Mouse (Mus musculus): ENCODE measurements around the gene Hif3a. TPM values are rescaled to one million over a fixed set of nuclear protein-coding genes. Genes with fewer than 3 reads are reported as not detected.

The Hif3a gene
- polyA plus RNA-seq, 1 experiment from 2014 or later, result 4.9 TPM

DNA sequence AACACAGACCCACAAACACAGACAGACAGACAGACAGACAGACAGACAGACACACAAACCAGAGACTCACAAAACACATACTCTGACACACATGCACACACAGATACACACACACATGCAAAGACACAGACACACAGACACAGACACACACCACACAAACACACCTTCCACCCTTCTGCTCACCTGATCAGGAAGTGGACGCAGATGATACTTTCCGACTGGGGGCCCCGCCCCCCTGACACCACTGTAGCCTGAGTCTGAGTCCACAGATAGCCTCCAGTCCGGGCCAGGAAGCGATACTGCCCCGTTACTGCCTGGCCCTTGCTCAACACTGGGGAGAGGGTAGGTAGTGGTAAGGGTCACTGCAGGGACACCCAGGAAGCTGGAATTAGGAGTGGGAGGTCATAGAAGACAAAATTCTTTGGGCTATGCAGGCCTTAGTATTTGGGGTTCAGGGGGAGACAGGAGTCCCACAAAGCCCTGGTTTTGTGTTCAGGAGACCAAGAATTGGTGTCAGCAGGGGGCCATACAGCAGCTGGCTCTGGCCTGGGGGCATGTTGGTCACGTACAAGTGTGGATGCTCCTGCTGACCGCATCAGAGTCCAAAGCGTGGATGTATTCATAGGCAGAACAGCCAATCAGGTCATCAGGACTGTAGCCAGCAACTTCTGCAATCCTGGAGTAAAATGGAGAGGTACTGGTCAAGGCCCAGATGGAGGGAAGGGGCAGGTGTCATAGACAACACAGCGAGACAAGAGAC lies 13.6 kb downstream of the Hif3a start:
- no peak overlapping the region for H3K4me2 ChIP-seq (replicated peaks)
- no peak overlapping the region for H3K9ac ChIP-seq
- WGBS, result 86% methylated on average over 10 of the region's 10 CpGs
- ATAC-seq (ENCODE audit: low FRiP score), result no peak
- H3K36me3 ChIP-seq (replicated peaks; ENCODE audit: control insufficient read depth, insufficient read depth), result no peaks in the 10 kb centered on the region
- no peaks in the 10 kb centered on the region for H3K4me1 ChIP-seq (replicated peaks; ENCODE audit: control insufficient read depth, insufficient read depth, low read length)
- H3K27me3 ChIP-seq (ENCODE audit: control insufficient read depth, insufficient read depth, low read length), result no peaks in the 10 kb centered on the region
- no peak overlapping the region for H3K4me3 ChIP-seq (replicated peaks; ENCODE audit: low read length)
- no peaks in the 10 kb centered on the region for H3K9me3 ChIP-seq (ENCODE audit: control insufficient read depth, low read length)
- H3K27ac ChIP-seq, result no peak overlapping the region
- DNase-seq (ENCODE audit: low spot score), result no peak

DNA sequence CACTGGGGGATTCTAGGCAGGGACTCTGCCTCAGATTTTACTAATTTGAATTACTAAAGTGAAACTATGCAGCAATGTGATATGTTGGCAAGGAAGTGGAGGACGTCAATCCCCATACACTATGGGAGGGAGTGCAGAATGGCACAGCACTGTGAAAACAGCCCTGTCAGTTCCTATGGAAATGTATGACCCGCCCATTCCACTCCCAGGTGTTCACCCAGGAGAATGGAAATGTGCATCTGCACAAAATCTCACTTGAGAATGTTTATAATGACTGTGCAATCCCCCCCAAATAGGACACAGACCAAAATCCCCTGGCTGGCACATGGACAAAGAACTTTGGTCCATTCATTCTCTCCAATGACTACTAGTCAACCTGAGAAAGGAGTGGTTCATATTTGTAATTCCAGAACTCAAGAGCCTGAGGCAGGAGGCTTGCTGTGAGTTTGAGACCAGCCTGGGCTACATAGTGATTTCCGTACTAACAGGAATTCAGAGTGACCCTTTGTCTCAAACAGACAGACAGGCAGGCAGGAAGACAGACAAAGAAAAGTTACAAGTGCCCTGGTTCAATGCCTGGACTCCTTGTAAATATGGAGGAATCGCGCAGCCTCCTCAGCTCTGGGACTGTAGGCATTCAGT lies 15.1 kb downstream of the Hif3a start:
- DNase-seq (ENCODE audit: low spot score), result no peak
- no peaks in the 10 kb centered on the region for H3K4me1 ChIP-seq (replicated peaks; ENCODE audit: control insufficient read depth, insufficient read depth, low read length)
- H3K9ac ChIP-seq, result no peak overlapping the region
- H3K4me3 ChIP-seq (replicated peaks; ENCODE audit: low read length), result no peak overlapping the region
- no peak overlapping the region for H3K4me2 ChIP-seq (replicated peaks)
- H3K27ac ChIP-seq, result no peak overlapping the region
- H3K27me3 ChIP-seq (ENCODE audit: control insufficient read depth, insufficient read depth, low read length), result no peaks in the 10 kb centered on the region
- H3K36me3 ChIP-seq (replicated peaks; ENCODE audit: control insufficient read depth, insufficient read depth), result no peaks in the 10 kb centered on the region
- 83% methylated on average over 5 of the region's 5 CpGs for WGBS
- no peaks in the 10 kb centered on the region for H3K9me3 ChIP-seq (ENCODE audit: control insufficient read depth, low read length)
- ATAC-seq (ENCODE audit: low FRiP score), result no peak

DNA sequence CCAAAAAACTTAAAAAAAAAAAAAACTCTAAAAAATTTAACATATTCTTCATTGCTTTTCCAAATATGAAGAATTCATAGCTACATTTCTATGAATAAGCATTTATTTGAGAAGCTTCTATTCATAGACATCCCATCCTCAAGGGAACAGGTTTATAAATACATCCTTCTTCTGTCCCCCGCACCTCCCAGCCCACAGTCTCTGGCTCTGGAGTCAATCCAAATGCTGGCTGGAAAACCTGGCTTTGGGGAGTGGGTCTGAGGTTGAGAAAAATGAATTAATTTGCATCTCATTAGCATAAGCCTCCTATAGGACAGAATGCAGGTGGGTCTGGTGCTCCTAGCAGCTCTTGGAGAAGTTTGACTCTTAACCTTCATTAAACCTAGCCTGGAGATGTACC lies 16.5 kb downstream of the Hif3a start:
- ATAC-seq (ENCODE audit: low FRiP score), result no peak

GRCm38 (mm10) chr7:17039373-17039772 lies 22.9 kb downstream of the Hif3a start:
- Histone ChIP-seq H3K9me3 (ENCODE audit: control insufficient read depth, low read length) (no peaks in the 10 kb centered on the region), H3K27me3 (ENCODE audit: control insufficient read depth, insufficient read depth, low read length) (no peaks in the 10 kb centered on the region), H3K36me3 (replicated peaks; ENCODE audit: control insufficient read depth, insufficient read depth) (no peaks in the 10 kb centered on the region), H3K9ac (no peak overlapping the region), H3K4me3 (replicated peaks; ENCODE audit: low read length) (no peak overlapping the region), H3K27ac (no peak overlapping the region), H3K4me1 (replicated peaks; ENCODE audit: control insufficient read depth, insufficient read depth, low read length) (no peaks in the 10 kb centered on the region), H3K4me2 (replicated peaks) (no peak overlapping the region)
- WGBS, result 92% methylated on average over 7 of the region's 7 CpGs
- ATAC-seq (ENCODE audit: low FRiP score), result no peak
- no peak for DNase-seq (ENCODE audit: low spot score)

More for the DNA sequence above, 16.5 kb downstream of the Hif3a start:
- H3K9ac ChIP-seq, result no peak overlapping the region
- H3K27me3 ChIP-seq (ENCODE audit: control insufficient read depth, insufficient read depth, low read length), result no peaks in the 10 kb centered on the region
- no peak overlapping the region for H3K4me2 ChIP-seq (replicated peaks)
- no peaks in the 10 kb centered on the region for H3K4me1 ChIP-seq (replicated peaks; ENCODE audit: control insufficient read depth, insufficient read depth, low read length)
- no peaks in the 10 kb centered on the region for H3K36me3 ChIP-seq (replicated peaks; ENCODE audit: control insufficient read depth, insufficient read depth)
- H3K4me3 ChIP-seq (replicated peaks; ENCODE audit: low read length), result no peak overlapping the region
- 44% methylated on average over 1 of the region's 1 CpGs for WGBS
- H3K27ac ChIP-seq, result no peak overlapping the region
- H3K9me3 ChIP-seq (ENCODE audit: control insufficient read depth, low read length), result no peaks in the 10 kb centered on the region
- DNase-seq (ENCODE audit: low spot score), result no peak

- DNase-seq (ENCODE audit: low spot score), result peak; percentile 26
- no peak overlapping the region for H3K27ac ChIP-seq
These were observed 24.1 kb downstream of the Hif3a start for GRCm38 (mm10) chr7:17038018-17038695.

GRCm38 (mm10) chr7:17030239-17030638 lies 32.0 kb downstream of the Hif3a start:
- Histone ChIP-seq H3K9ac (no peak overlapping the region), H3K27ac (no peak overlapping the region), H3K4me2 (replicated peaks) (no peak overlapping the region), H3K4me3 (replicated peaks; ENCODE audit: low read length) (no peak overlapping the region), H3K36me3 (replicated peaks; ENCODE audit: control insufficient read depth, insufficient read depth) (no peaks in the 10 kb centered on the region), H3K9me3 (ENCODE audit: control insufficient read depth, low read length) (no peaks in the 10 kb centered on the region), H3K4me1 (replicated peaks; ENCODE audit: control insufficient read depth, insufficient read depth, low read length) (peaks cover 16% of the 10 kb centered on the region), H3K27me3 (ENCODE audit: control insufficient read depth, insufficient read depth, low read length) (no peaks in the 10 kb centered on the region)
- 83% methylated on average over 7 of the region's 7 CpGs for WGBS
- ATAC-seq (ENCODE audit: low FRiP score) (no peak), DNase-seq (ENCODE audit: low spot score) (no peak)

More at GRCm38 (mm10) chr7:17038018-17038695, 24.1 kb downstream of the Hif3a start:
- H3K9me3 ChIP-seq (ENCODE audit: control insufficient read depth, low read length), result no peaks in the 10 kb centered on the region
- no peaks in the 10 kb centered on the region for H3K4me1 ChIP-seq (replicated peaks; ENCODE audit: control insufficient read depth, insufficient read depth, low read length)
- H3K27me3 ChIP-seq (ENCODE audit: control insufficient read depth, insufficient read depth, low read length), result no peaks in the 10 kb centered on the region
- 36% methylated on average over 9 of the region's 9 CpGs for WGBS
- H3K4me2 ChIP-seq (replicated peaks), result no peak overlapping the region
- ATAC-seq (ENCODE audit: low FRiP score), result peak; percentile 68; the same call in 1 of the 2 replicates
- no peak overlapping the region for H3K4me3 ChIP-seq (replicated peaks; ENCODE audit: low read length)
- no peaks in the 10 kb centered on the region for H3K36me3 ChIP-seq (replicated peaks; ENCODE audit: control insufficient read depth, insufficient read depth)
- no peak overlapping the region for H3K9ac ChIP-seq

GRCm38 (mm10) chr7:17028923-17029322 lies 33.3 kb downstream of the Hif3a start:
- no peak for ATAC-seq (ENCODE audit: low FRiP score)
- 73% methylated on average over 7 of the region's 7 CpGs for WGBS
- no peak for DNase-seq (ENCODE audit: low spot score)
- Histone ChIP-seq H3K36me3 (replicated peaks; ENCODE audit: control insufficient read depth, insufficient read depth) (0 out of 2 replicates have a peak, but pooled peaks cover 3% of the 10 kb centered on the region), H3K27me3 (ENCODE audit: control insufficient read depth, insufficient read depth, low read length) (no peaks in the 10 kb centered on the region), H3K27ac (no peak overlapping the region), H3K4me1 (replicated peaks; ENCODE audit: control insufficient read depth, insufficient read depth, low read length) (peaks cover 16% of the 10 kb centered on the region), H3K4me3 (replicated peaks; ENCODE audit: low read length) (no peak overlapping the region), H3K9me3 (ENCODE audit: control insufficient read depth, low read length) (no peaks in the 10 kb centered on the region), H3K9ac (no peak overlapping the region), H3K4me2 (replicated peaks) (no peak overlapping the region)

- ATAC-seq (ENCODE audit: low FRiP score) (peak; percentile 83), DNase-seq (ENCODE audit: low spot score) (peak; percentile 84)
- no peaks in the 10 kb centered on the region for H3K27me3 ChIP-seq (ENCODE audit: control insufficient read depth, insufficient read depth, low read length)
- H3K27ac ChIP-seq, result peak within 1 kb of the TSS; percentile 62
- H3K9me3 ChIP-seq (ENCODE audit: control insufficient read depth, low read length), result no peaks in the 10 kb centered on the region
- peaks cover 9% of the 10 kb centered on the region; the same call in 1 of the 2 replicates for H3K36me3 ChIP-seq (replicated peaks; ENCODE audit: control insufficient read depth, insufficient read depth)
- peak within 1 kb of the TSS; percentile 71 for H3K4me2 ChIP-seq (replicated peaks)
- under 1% methylated on average over 56 of the region's 58 CpGs for WGBS
- peaks cover 16% of the 10 kb centered on the region for H3K4me1 ChIP-seq (replicated peaks; ENCODE audit: control insufficient read depth, insufficient read depth, low read length)
- peak within 1 kb of the TSS; percentile 78 for H3K4me3 ChIP-seq (replicated peaks; ENCODE audit: low read length)
- H3K9ac ChIP-seq, result peak within 1 kb of the TSS; percentile 85
These were observed 34.5 kb downstream of the Hif3a start, which contains the start of gene Ppp5c for GRCm38 (mm10) chr7:17027588-17028343. Gene Ppp5c, minus strand, starts transcription at chr7:17027924.

Data from hindbrain, embryonic 14.5 days (tissue).